Mouse (Mus musculus): Measurements from ENCODE around the gene Ninj2. TPM values are rescaled to one million over a fixed set of nuclear protein-coding genes. Genes with fewer than 3 reads are reported as not detected.

Gene Ninj2
- total and polyA plus RNA-seq, 3 experiments, result not detected

DNA sequence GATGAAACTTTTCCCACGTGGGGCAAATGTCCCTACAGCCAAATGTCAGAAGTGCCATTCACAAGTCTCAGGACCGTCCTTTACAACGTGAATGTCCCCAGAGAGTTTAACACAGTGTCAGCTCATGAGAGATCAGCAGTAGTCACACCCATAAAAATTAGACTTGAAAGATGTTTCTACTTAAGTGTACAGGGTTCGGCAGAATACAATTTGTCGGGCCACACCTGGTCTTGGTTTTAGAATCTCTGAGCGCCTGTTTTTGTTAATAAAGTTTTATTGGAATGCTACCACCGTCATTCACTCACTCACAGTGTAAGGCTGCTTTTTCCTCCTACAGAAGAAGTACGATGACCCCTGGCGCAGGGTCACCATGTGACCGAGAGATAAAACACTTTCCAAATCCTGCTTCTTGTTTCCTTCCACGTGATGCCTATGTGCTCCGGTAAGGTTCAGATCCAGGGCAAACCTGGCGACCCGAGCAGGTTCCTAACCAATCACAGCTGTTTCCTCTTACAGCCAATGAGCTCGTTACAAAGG, 2.4 kb upstream of the Ninj2 start:
- DNase-seq (ENCODE audit: low spot score), result no peak
- no peak overlapping the region for H3K4me3 ChIP-seq (ENCODE audit: low read depth, low read length)
- H3K9me3 ChIP-seq (replicated peaks), result no peaks in the 10 kb centered on the region

DNA sequence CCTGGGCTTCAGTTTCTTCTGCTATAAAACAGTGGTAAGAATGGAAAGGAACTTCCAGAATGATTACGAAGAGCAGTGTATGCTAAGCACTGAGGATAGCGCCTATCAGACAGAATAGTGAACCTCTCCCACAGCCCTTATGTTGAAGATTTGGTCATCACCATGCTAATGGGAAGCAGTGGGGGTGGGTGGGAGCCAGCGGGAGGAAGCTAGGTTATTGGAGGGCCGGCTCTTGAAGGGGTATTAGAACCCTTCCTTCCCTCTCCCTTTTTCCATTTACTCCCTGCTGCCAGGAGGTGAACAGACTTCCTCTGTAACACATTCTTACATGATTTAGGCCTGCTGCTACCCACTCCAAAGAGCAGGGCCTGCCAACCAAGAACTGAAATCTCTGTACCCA, 1.2 kb upstream of the Ninj2 start:
- no peaks in the 10 kb centered on the region for H3K36me3 ChIP-seq (replicated peaks)
- no peaks in the 10 kb centered on the region for H3K4me1 ChIP-seq (ENCODE audit: insufficient read depth, low read depth, low read length)
- H3K27me3 ChIP-seq (ENCODE audit: insufficient read depth, low read length), result peaks cover 10% of the 10 kb centered on the region
- no peak overlapping the region for H3K4me3 ChIP-seq (ENCODE audit: low read depth, low read length)
- DNase-seq (ENCODE audit: low spot score), result no peak
- no peaks in the 10 kb centered on the region for H3K9me3 ChIP-seq (replicated peaks)
- no peak for TF ChIP-seq GATA2 (IDR thresholded peaks at IDR 0.05; ENCODE audit: borderline replicate concordance, low read depth, low read length)
- no peak for TF ChIP-seq CTCF (IDR thresholded peaks at IDR 0.05; ENCODE audit: low read depth, low read length)
- no peak for TF ChIP-seq GATA1 (IDR thresholded peaks at IDR 0.05; ENCODE audit: borderline replicate concordance, low read length)
- TF ChIP-seq TAL1 (conservative IDR thresholded peaks at IDR 0.05; ENCODE audit: low read depth, low read length), result no peak
- TF ChIP-seq POLR2AphosphoS5 (IDR thresholded peaks at IDR 0.05; ENCODE audit: insufficient replicate concordance, low read depth, low read length), result no peak
- no peak for ATAC-seq (ENCODE audit: extremely low read depth, insufficient number of reproducible peaks, low FRiP score, poor library complexity, severe bottlenecking)

More for the DNA sequence above, 2.4 kb upstream of the Ninj2 start:
- TF ChIP-seq CTCF (IDR thresholded peaks at IDR 0.05; ENCODE audit: low read depth, low read length) (no peak), GATA1 (IDR thresholded peaks at IDR 0.05; ENCODE audit: borderline replicate concordance, low read length) (no peak), GATA2 (IDR thresholded peaks at IDR 0.05; ENCODE audit: borderline replicate concordance, low read depth, low read length) (no peak), POLR2AphosphoS5 (IDR thresholded peaks at IDR 0.05; ENCODE audit: insufficient replicate concordance, low read depth, low read length) (no peak), TAL1 (conservative IDR thresholded peaks at IDR 0.05; ENCODE audit: low read depth, low read length) (no peak)
- Histone ChIP-seq H3K36me3 (replicated peaks) (no peaks in the 10 kb centered on the region), H3K4me1 (ENCODE audit: insufficient read depth, low read depth, low read length) (no peaks in the 10 kb centered on the region), H3K27me3 (ENCODE audit: insufficient read depth, low read length) (peaks cover 10% of the 10 kb centered on the region)
- ATAC-seq (ENCODE audit: extremely low read depth, insufficient number of reproducible peaks, low FRiP score, poor library complexity, severe bottlenecking), result no peak

DNA sequence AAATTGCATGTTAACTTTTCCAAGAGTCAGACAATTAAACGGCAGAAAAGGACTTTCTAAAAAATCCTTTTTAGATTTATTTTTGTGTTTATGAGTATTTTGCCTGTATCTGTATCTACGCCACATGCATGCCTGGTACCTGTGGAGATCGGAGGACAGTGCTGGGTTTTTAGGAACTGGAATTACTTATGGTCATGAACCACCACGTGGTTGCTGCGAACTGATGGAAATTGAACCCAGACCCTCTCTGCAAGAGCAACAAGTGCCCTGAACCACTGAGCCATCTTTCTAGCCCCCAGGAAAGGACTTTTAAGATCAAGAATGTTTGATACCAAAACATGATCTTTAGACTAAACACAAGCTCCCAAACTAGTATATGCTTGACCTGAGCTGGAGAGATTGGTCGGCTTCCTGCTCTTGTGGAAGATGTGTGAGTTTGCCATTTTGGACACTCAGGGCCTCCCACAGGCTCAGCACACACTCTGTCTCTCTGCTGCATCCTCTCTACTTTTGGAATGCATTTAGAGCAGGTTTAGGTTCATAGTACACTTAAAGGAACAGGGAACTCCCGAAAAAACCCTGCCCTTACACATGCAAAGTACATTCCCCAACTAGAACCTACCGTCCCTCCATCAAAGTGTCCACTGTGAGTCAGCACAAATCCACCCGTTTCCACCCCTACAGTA, 1.1 kb downstream of the Ninj2 start:
- DNase-seq (ENCODE audit: low spot score) (no peak), ATAC-seq (ENCODE audit: extremely low read depth, insufficient number of reproducible peaks, low FRiP score, poor library complexity, severe bottlenecking) (no peak)
- no peaks in the 10 kb centered on the region for H3K9me3 ChIP-seq (replicated peaks)
- H3K4me3 ChIP-seq (ENCODE audit: low read depth, low read length), result no peak overlapping the region
- no peaks in the 10 kb centered on the region for H3K36me3 ChIP-seq (replicated peaks)
- TF ChIP-seq POLR2AphosphoS5 (IDR thresholded peaks at IDR 0.05; ENCODE audit: insufficient replicate concordance, low read depth, low read length), result no peak
- TF ChIP-seq GATA1 (IDR thresholded peaks at IDR 0.05; ENCODE audit: borderline replicate concordance, low read length), result no peak
- TF ChIP-seq GATA2 (IDR thresholded peaks at IDR 0.05; ENCODE audit: borderline replicate concordance, low read depth, low read length), result no peak
- no peak for TF ChIP-seq TAL1 (conservative IDR thresholded peaks at IDR 0.05; ENCODE audit: low read depth, low read length)
- no peak for TF ChIP-seq CTCF (IDR thresholded peaks at IDR 0.05; ENCODE audit: low read depth, low read length)
- peaks cover 10% of the 10 kb centered on the region for H3K27me3 ChIP-seq (ENCODE audit: insufficient read depth, low read length)
- no peaks in the 10 kb centered on the region for H3K4me1 ChIP-seq (ENCODE audit: insufficient read depth, low read depth, low read length)

DNA sequence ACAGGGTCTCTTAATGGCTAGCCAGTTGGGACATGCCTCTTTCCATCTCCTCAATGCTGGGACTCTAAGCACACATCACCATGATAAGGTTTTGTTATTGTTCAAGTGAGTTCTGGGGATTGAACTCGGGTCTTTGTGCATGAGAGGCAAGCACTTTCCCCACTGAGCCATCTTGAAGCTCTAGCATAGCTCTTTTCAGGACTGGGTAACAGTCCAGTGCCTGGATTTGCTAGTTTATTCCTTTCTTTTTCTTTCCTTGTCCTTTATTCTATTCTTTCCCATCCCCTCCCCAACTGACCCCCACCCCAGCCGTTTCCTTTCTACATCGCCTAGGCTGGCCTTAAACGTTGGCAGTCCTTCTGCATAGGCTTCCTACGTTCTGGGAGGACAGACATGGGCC, 1.9 kb downstream of the Ninj2 start:
- H3K4me3 ChIP-seq (ENCODE audit: low read depth, low read length), result no peak overlapping the region
- DNase-seq (ENCODE audit: low spot score) (no peak), ATAC-seq (ENCODE audit: extremely low read depth, insufficient number of reproducible peaks, low FRiP score, poor library complexity, severe bottlenecking) (no peak)
- H3K27me3 ChIP-seq (ENCODE audit: insufficient read depth, low read length), result peaks cover 12% of the 10 kb centered on the region
- no peaks in the 10 kb centered on the region for H3K9me3 ChIP-seq (replicated peaks)
- TF ChIP-seq GATA1 (IDR thresholded peaks at IDR 0.05; ENCODE audit: borderline replicate concordance, low read length) (no peak), CTCF (IDR thresholded peaks at IDR 0.05; ENCODE audit: low read depth, low read length) (no peak), GATA2 (IDR thresholded peaks at IDR 0.05; ENCODE audit: borderline replicate concordance, low read depth, low read length) (no peak), POLR2AphosphoS5 (IDR thresholded peaks at IDR 0.05; ENCODE audit: insufficient replicate concordance, low read depth, low read length) (no peak), TAL1 (conservative IDR thresholded peaks at IDR 0.05; ENCODE audit: low read depth, low read length) (no peak)
- H3K4me1 ChIP-seq (ENCODE audit: insufficient read depth, low read depth, low read length), result no peaks in the 10 kb centered on the region
- no peaks in the 10 kb centered on the region for H3K36me3 ChIP-seq (replicated peaks)

DNA sequence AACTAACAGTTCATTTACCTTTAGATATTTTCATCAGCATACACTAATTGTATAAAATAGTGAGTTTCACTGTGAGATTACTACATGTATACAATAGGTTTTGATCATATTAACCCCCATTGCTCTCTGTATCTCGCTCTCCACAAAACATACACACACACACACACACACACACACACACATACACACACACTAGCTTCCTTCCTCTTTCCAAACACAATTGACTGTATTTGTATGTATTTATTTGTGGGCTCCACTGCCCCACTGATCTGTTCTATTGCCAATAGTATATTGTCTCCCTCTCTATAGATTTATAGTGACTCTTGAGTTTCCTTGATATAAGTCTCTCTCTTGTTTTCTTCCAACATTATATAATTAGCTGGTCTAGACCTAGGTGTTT, 2.4 kb downstream of the Ninj2 start:
- Histone ChIP-seq H3K27me3 (ENCODE audit: insufficient read depth, low read length) (peaks cover 12% of the 10 kb centered on the region), H3K4me1 (ENCODE audit: insufficient read depth, low read depth, low read length) (no peaks in the 10 kb centered on the region), H3K9me3 (replicated peaks) (no peaks in the 10 kb centered on the region), H3K36me3 (replicated peaks) (no peaks in the 10 kb centered on the region), H3K4me3 (ENCODE audit: low read depth, low read length) (no peak overlapping the region)
- TF ChIP-seq TAL1 (conservative IDR thresholded peaks at IDR 0.05; ENCODE audit: low read depth, low read length) (no peak), CTCF (IDR thresholded peaks at IDR 0.05; ENCODE audit: low read depth, low read length) (no peak), GATA1 (IDR thresholded peaks at IDR 0.05; ENCODE audit: borderline replicate concordance, low read length) (no peak), POLR2AphosphoS5 (IDR thresholded peaks at IDR 0.05; ENCODE audit: insufficient replicate concordance, low read depth, low read length) (no peak), GATA2 (IDR thresholded peaks at IDR 0.05; ENCODE audit: borderline replicate concordance, low read depth, low read length) (no peak)
- ATAC-seq (ENCODE audit: extremely low read depth, insufficient number of reproducible peaks, low FRiP score, poor library complexity, severe bottlenecking) (no peak), DNase-seq (ENCODE audit: low spot score) (no peak)

DNA sequence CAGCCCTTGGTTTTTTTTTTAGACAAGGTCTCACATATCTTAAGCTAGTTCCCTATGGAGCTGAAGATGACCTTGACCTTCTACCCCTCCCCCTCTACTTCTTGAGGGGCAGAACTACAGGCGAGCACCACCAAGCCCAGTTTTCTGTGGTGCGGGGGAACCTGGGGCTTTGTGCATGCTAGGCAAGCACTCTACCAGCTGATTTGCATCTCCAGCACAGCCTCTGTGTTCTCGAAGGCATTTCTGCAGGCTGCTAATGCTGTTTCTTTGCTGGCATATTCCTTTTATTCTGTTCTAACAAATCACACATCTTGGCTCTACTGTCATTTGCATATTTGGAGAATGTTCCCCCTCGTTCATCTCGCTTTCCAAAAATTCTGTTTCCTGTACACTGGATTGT, 6.2 kb downstream of the Ninj2 start:
- Histone ChIP-seq H3K9me3 (replicated peaks) (no peaks in the 10 kb centered on the region), H3K36me3 (replicated peaks) (no peaks in the 10 kb centered on the region), H3K4me3 (ENCODE audit: low read depth, low read length) (no peak overlapping the region), H3K27me3 (ENCODE audit: insufficient read depth, low read length) (peaks cover 12% of the 10 kb centered on the region), H3K4me1 (ENCODE audit: insufficient read depth, low read depth, low read length) (peaks cover 5% of the 10 kb centered on the region; the same call in 1 of the 2 replicates)
- DNase-seq (ENCODE audit: low spot score) (no peak), ATAC-seq (ENCODE audit: extremely low read depth, insufficient number of reproducible peaks, low FRiP score, poor library complexity, severe bottlenecking) (no peak)
- TF ChIP-seq GATA1 (IDR thresholded peaks at IDR 0.05; ENCODE audit: borderline replicate concordance, low read length), result no peak

Measured in G1E (cell line).